Mouse (Mus musculus) kidney, postnatal 14 days (tissue): ENCODE data around the gene Spred2.

ENCODE experiments used
- DNase-seq: peaks from one replicate; pipeline ENCODE4 v3.0.0; 2022; ENCODE audit warnings: mixed read lengths

The Spred2 gene

DNA sequence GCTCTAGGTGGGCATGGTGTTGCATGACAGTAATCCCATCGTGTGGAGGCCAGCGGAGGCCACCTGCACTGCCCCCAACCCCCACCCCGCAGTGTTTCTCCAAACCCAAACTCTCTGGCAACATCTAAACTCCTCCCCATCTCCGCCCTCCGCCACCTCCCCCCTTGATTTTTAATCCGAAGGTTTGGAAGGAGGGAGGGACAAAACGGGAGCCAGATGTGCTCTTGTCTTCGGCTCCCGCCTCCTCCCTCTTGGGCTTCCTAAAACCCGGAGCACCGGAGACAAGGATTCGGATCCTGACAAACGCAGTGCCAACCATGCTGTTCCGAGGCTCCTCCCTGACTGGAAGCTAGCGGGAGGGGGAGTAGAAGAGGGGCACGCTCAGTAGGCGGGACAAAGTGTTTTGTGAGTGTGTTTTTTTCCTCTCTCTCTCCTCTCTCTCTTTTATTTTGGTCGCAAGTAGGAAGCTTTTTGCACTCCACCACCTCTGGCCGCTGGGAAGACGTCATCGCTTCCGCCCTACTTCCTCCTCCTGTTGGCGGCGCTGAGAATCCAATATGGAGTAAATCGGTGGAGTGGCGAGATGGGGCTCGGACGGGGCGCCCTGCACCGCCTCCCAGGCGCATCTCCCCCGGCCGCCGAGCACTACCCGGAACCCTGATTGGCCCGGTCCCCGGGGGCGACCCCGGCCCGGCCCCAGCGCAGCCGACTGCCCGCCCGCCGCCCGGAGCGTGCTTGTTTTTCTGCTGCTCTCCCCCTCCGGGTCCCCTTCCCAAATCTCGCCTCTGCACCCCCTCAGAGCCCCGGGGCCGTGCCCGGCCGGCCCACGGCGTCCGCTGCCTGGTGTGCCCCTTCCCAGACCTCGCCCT, at the start of gene Spred2:
Spred2 (plus strand) TSS at position 488 of the 869 bp plus-strand sequence.
- DNase-seq = peak; percentile 92

DNA sequence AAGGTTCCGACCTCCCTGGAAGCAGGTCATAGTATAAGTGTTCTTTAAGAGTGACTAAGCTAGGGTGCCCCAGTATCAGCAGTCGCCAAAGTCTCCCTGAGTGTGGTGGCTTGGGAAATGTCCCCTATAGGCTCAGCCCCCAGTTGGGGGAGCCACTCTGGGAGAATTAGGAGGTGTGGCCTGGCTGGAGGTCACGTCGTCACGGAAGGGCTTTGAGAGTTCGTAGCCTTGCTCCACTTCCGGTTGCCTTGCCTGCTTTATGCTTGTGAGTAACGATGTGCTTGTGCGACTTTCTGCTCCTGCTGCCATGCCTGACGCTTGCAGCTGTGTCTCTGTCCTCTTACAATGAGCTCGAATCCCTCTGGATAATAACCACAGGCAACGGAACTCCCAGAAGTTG, 48.6 kb upstream of the Spred2 start:
- DNase-seq = no peak

DNA sequence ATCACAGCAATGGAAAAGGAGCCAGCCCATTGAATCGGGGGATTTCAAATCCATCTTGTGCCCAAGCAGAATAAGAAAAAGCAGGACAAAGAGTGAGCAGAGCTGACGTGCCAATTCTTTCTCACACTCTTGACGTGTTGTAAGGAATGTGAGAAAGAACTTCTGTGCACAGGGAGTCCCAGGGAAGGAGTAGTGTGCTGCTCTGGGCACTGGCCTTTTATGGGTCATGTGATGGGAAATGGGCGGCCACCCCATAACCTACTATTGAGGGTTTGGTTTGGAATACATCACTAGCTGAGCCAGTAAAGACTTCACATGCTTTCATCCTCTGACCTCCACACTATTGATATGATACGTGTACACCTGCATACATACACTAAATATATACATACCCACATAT, 48.2 kb upstream of the Spred2 start:
- DNase-seq = no peak

DNA sequence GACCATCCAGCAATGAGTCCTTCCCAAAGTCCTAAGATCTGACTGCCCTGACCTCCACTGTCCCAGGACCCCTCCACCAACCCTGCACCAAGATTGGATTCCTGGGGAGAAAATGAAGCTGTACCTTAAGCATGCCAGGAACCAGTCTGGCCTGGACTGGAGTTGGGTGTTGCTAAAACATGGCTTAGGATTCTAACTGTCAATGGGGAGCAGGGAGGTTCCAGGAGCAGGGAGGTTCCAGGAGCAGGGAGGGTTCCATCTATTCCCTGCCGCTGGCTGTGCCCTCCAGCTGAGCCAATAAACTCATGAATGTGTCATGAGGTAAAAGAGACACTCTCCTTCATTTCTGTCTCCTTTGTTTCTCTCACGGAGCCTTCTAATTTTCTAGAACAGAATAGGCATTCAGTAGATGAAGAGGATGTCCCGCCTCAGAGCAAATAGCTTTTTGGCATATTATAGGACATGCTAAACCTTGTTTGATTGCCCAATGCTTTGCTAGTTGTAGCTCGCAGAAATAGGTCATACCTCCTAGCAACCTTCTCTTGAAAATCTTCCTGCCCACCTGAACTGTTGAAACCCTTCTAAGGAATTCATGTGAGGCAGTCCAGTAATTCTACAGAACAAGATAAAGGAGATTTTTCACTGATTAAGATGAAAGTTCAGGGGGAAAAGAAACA, 46.8 kb upstream of the Spred2 start:
- DNase-seq = no peak

GRCm38 (mm10) chr11:19881342-19881741, 42.8 kb upstream of the Spred2 start:
- no peak for DNase-seq

DNA sequence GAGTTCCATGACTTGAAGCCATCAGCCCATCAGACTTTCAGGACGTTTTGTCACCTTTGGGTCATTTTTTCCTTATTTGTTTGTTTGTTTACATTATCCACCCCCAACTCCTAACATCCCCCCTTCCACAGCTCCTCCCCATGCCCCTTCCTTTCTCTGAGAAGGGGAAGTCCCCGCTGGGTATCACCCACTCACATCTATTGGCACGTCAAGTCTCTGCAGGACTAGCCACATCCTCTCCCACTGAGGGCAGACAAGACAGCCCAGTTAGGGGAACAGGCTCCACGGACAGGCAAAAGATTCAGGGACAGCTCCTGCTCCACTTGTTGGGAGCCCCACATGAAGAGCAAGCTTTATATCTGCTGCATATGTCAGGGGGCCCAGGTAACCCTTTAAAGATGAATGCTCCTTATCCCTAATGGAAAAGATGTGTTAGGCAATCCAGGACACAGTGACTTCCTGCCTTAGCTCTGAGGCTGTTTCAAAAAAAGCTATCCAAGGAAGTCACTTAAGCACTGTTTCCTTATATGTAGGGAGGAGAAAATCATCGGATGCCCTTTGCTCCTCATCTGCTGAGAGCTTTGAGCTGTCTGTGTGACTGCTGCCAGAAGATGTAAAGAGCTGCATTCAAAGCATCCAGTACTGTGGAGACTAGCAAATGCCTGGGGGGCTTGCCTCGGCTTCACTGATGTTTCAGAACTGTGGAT, 33.3 kb upstream of the Spred2 start:
- no peak for DNase-seq

DNA sequence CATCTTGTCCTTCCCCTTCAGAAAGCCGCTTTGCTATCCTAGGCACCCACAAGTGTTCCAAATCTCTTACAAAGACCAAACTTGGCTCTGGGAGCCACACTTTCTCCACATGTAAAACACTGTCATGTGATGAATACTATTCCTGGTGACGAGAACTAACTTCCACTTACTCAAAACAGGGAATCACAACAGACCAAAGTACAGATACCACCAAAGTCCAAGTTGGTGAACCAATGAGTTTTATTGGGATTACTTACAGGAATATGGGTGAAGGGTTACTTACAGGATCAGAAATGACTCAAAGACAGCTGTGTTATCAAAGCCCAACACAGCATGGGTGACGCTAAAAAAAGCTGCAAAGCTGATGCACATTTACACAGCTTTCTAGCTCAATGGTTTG, 30.9 kb upstream of the Spred2 start:
- DNase-seq = peak; percentile 3

DNA sequence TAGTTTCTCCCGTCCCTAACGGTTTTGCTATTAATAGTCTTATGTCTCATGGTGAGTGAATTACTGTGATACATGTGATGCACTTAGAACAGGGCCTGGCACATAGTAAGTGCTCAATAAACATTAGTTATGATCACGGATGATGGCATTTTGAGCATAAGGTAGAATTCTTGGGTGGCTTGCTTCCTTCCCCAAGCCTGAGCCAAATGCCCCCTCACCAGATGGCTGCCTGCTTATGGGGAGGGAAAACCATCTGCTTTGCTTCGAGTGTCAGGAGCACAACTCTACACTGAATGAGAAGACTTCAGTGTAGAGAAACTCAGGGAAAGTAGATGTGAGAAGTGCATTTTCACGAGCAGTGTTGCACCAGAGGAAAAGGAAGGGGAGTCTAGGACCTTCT, 24.6 kb upstream of the Spred2 start:
- DNase-seq = no peak

DNA sequence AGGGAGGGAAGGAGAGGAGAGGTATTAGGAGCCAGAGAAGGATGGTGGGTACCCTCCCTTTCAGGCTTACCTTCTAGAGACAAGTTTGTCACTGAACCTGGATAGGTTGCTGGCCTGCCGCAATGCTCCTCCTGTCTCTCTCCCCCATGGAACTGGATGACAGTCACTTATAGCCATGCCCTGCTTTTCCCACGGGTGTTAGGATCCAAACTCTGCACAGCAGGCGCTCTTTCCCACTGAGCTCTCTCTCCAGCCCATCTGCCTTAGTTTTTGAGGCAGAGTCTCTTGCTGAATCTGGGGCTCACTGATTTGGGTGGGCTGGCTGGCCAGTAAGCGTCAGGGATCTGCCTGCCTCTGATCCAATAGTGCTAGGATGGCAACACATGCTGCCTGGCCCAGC, 23.5 kb upstream of the Spred2 start:
- DNase-seq = no peak

DNA sequence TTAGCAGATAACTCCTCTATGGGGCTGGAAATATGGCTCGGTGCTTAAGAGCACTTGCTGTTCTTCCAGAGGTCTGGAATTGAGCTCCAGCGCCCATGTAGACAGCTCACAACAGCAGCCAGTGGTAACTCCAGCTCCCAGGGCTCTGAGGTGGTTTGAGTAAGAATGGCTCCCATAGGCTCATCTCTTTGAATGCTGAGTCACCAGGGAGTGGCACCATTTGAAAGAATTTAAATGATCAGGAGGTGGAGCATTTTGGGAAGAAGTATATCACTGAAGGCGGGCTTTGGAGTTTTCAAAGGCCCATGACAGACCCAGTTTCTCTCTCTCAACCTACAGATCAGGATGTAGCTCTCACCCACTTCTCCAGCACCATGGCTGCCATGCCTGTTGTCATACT, 13.0 kb upstream of the Spred2 start:
- DNase-seq = no peak

DNA sequence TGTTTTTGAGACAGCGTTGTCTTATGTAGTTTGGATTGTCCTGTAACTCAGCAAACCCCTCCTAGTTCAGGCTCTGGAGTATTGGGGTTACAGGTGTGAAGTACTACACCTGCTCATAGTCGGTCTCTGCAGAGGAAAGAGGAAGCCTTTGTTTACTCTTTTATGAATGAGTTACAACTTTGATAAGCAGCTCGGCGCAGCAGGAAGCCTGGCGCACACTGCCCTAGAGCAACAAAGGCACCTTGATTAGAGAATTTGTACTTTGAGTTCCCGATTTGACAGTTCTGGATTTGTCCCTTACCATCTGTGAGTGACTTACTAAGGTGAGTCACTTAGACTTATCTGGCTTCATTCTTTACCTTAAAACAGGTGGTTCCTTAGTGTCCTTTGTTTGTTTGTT, 12.0 kb upstream of the Spred2 start:
- no peak for DNase-seq

- DNase-seq = no peak
Measured at GRCm38 (mm10) chr11:19912661-19913060, 11.5 kb upstream of the Spred2 start.

DNA sequence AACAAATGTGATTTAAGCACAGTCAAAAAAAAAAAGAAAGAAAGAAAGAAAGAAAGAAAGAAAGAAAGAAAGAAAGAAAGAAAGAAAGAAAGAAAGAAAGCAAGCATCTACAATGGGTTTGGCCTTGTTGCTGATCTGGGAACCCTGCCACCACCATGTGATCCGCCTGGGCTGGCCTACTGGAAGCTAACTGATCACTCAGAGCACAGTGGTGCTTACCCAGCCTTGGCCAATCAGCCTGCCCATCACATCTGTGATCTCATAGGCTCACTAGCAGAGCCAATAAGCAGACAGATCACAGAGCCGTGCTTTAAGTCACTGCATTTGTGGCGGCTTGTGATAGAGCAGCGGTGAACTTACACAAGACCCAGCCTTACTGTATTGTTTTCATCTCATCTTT, 10.4 kb upstream of the Spred2 start:
- DNase-seq = no peak

- DNase-seq = peak; percentile 34
Measured at GRCm38 (mm10) chr11:19917381-19918245, 6.6 kb upstream of the Spred2 start.

GRCm38 (mm10) chr11:19918246-19918540, 6.0 kb upstream of the Spred2 start:
- no peak for DNase-seq

GRCm38 (mm10) chr11:19919460-19919784, 4.8 kb upstream of the Spred2 start:
- DNase-seq = peak; percentile 59

- DNase-seq = peak; percentile 90
Measured at GRCm38 (mm10) chr11:19919785-19920671, 4.1 kb upstream of the Spred2 start.

- no peak for DNase-seq
Measured at GRCm38 (mm10) chr11:19921723-19922122, 2.5 kb upstream of the Spred2 start.

GRCm38 (mm10) chr11:19922208-19922607, 2.0 kb upstream of the Spred2 start:
- no peak for DNase-seq

GRCm38 (mm10) chr11:19924757-19925148, 578 bp downstream of the Spred2 start:
- peak; percentile 55 for DNase-seq

DNA sequence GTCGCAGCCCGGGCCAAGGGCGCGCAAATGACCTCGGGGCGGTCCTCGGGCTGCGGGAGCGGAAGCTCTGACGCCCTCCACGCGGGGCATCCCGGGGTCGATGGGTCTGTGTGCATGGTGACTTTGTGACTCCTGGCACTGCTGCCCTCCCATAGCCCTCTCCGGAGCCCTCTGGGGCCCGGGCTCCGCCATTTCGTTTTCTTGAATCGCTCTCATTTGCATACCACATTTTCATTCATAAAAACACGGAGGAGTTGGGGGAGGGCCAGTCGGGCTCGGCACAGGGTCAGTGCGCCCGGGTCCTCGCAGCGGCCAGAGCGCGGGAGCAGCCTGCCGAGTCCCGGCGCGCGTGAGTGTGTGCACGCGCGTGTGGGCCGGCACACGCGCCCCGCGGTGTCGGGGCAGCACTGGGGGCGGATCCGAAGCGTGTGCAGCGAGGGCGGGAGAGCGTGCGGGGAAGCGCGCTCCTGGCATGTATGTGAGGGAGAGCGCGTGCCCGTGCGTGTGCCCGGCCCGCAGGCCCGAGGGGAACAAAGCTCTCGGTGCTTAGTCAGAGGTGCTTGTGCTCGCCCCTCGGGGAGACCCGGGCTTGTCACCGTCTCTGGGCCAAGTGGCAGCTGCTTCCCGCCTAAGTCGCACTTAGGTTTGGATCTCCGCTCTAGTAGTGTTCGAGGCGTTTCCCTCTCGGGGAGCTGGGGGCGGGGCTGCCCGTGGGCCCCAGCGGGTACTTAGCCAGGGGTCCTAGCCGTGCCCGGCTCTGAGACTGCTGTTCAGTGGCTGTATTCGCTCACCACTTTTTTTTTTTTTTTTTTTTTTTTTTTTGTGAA, 1.2 kb downstream of the Spred2 start:
- DNase-seq = peak; percentile 84
